Mouse (Mus musculus): Measurements from ENCODE around the gene Cse1l. TPM values are rescaled to one million over a fixed set of nuclear protein-coding genes. Genes with fewer than 3 reads are reported as not detected.

Cse1l gene
- polyA plus RNA-seq, 1 experiment from 2014 or later = 106 TPM

- Histone ChIP-seq H3K9ac (ENCODE audit: low read length) (no peak overlapping the region), H3K27ac (replicated peaks in 1 of 2; ENCODE audit: control insufficient read depth in 1 of 2, insufficient read depth in 1 of 2, low read depth in 2 of 2, low read length in 2 of 2) (no peak overlapping the region), H3K4me1 (ENCODE audit: control insufficient read depth in 2 of 2, insufficient read depth in 2 of 2, low read length in 2 of 2) (no peaks in the 10 kb centered on the region), H3K9me3 (ENCODE audit: control insufficient read depth, low read length) (no peaks in the 10 kb centered on the region), H3K27me3 (ENCODE audit: control insufficient read depth, insufficient read depth, low read length) (no peaks in the 10 kb centered on the region), H3K36me3 (ENCODE audit: control insufficient read depth, insufficient read depth, low read length) (peaks cover 98% of the 10 kb centered on the region), H3K4me3 (ENCODE audit: control insufficient read depth in 1 of 2, insufficient read depth in 1 of 2, low read depth in 1 of 2, low read length in 2 of 2) (no peak overlapping the region), H3K4me2 (ENCODE audit: low read length) (no peak overlapping the region)
- no peak for ATAC-seq (ENCODE audit: insufficient number of reproducible peaks, insufficient read depth, low FRiP score, low read depth)
- WGBS = 94% methylated on average over 7 of the region's 7 CpGs
Measured at GRCm38 (mm10) chr2:166935582-166935981, 29.7 kb downstream of the Cse1l start.

GRCm38 (mm10) chr2:166936166-166936565 lies 30.3 kb downstream of the Cse1l start:
- 89% methylated on average over 2 of the region's 2 CpGs for WGBS
- no peaks in the 10 kb centered on the region for H3K27me3 ChIP-seq (ENCODE audit: control insufficient read depth, insufficient read depth, low read length)
- no peak overlapping the region for H3K9ac ChIP-seq (ENCODE audit: low read length)
- no peak overlapping the region for H3K27ac ChIP-seq (replicated peaks in 1 of 2; ENCODE audit: control insufficient read depth in 1 of 2, insufficient read depth in 1 of 2, low read depth in 2 of 2, low read length in 2 of 2)
- H3K4me3 ChIP-seq (ENCODE audit: control insufficient read depth in 1 of 2, insufficient read depth in 1 of 2, low read depth in 1 of 2, low read length in 2 of 2) = no peak overlapping the region
- no peaks in the 10 kb centered on the region for H3K9me3 ChIP-seq (ENCODE audit: control insufficient read depth, low read length)
- no peak for ATAC-seq (ENCODE audit: insufficient number of reproducible peaks, insufficient read depth, low FRiP score, low read depth)
- peaks cover 98% of the 10 kb centered on the region for H3K36me3 ChIP-seq (ENCODE audit: control insufficient read depth, insufficient read depth, low read length)
- no peaks in the 10 kb centered on the region for H3K4me1 ChIP-seq (ENCODE audit: control insufficient read depth in 2 of 2, insufficient read depth in 2 of 2, low read length in 2 of 2)
- H3K4me2 ChIP-seq (ENCODE audit: low read length) = no peak overlapping the region

DNA sequence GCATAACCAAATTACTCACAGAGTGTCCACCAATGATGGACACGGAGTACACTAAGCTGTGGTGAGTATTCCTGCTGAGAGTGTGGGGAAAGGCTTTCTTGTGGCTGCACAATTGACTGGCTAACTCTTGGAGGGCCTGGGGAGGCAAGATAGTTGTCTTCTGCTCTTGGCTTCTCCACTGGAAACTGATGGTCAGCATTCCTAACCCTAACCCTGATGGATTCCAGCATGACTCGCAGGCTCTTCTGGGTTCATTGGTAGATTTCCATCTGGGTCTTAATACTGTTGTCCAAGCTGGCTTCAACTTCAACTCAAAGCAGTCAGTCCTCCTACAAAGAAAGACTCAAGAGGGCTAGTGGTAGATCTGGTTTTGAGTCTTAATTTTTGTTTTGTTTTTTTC lies 37.3 kb downstream of the Cse1l start:
- no peaks in the 10 kb centered on the region for H3K27me3 ChIP-seq (ENCODE audit: control insufficient read depth, insufficient read depth, low read length)
- H3K4me3 ChIP-seq (ENCODE audit: control insufficient read depth in 1 of 2, insufficient read depth in 1 of 2, low read depth in 1 of 2, low read length in 2 of 2) = no peak overlapping the region
- H3K36me3 ChIP-seq (ENCODE audit: control insufficient read depth, insufficient read depth, low read length) = peaks cover 98% of the 10 kb centered on the region
- no peak overlapping the region for H3K9ac ChIP-seq (ENCODE audit: low read length)
- no peaks in the 10 kb centered on the region for H3K4me1 ChIP-seq (ENCODE audit: control insufficient read depth in 2 of 2, insufficient read depth in 2 of 2, low read length in 2 of 2)
- 86% methylated on average over 2 of the region's 2 CpGs for WGBS
- ATAC-seq (ENCODE audit: insufficient number of reproducible peaks, insufficient read depth, low FRiP score, low read depth) = no peak
- H3K9me3 ChIP-seq (ENCODE audit: control insufficient read depth, low read length) = no peaks in the 10 kb centered on the region
- no peak overlapping the region for H3K4me2 ChIP-seq (ENCODE audit: low read length)
- no peak overlapping the region for H3K27ac ChIP-seq (replicated peaks in 1 of 2; ENCODE audit: control insufficient read depth in 1 of 2, insufficient read depth in 1 of 2, low read depth in 2 of 2, low read length in 2 of 2)

DNA sequence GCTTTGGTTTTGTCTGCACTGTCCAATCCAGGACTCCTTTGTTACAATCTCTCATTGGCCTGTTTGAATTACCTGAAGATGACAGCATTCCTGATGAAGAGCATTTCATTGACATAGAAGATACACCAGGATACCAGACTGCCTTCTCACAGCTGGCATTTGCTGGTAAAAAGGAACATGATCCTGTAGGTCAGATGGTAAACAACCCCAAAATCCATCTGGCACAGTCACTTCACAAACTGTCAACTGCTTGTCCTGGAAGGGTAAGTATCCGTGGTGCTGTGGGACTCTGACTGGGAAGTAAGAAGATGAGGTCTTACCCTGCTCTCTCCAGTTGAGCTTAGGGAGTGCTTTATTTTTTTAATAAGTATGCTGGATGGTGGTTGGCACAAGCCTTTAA lies 38.5 kb downstream of the Cse1l start:
- ATAC-seq (ENCODE audit: insufficient number of reproducible peaks, insufficient read depth, low FRiP score, low read depth) = no peak
- 77% methylated on average over 1 of the region's 1 CpGs for WGBS

DNA sequence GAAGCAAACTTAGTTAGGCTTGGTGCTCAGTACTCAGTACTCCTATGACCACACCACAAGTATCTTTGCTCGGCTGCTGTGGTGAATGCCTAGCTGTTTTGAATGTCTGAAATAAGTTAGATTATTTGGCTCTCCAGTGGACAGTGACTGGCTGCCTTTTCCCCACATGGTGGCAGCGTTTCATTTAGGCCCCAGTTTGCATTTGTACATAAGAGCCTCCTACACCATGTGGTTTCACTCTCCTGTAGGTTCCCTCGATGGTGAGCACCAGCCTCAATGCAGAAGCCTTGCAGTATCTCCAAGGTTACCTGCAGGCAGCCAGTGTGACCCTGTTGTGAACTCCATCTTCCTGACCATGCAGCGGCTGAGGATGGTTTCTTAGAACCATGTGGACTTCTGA lies 39.6 kb downstream of the Cse1l start:
- H3K4me1 ChIP-seq (ENCODE audit: control insufficient read depth in 2 of 2, insufficient read depth in 2 of 2, low read length in 2 of 2) = no peaks in the 10 kb centered on the region

More for the DNA sequence above, 38.5 kb downstream of the Cse1l start:
- Histone ChIP-seq H3K9me3 (ENCODE audit: control insufficient read depth, low read length) (no peaks in the 10 kb centered on the region), H3K4me2 (ENCODE audit: low read length) (no peak overlapping the region), H3K4me1 (ENCODE audit: control insufficient read depth in 2 of 2, insufficient read depth in 2 of 2, low read length in 2 of 2) (no peaks in the 10 kb centered on the region), H3K27ac (replicated peaks in 1 of 2; ENCODE audit: control insufficient read depth in 1 of 2, insufficient read depth in 1 of 2, low read depth in 2 of 2, low read length in 2 of 2) (no peak overlapping the region), H3K4me3 (ENCODE audit: control insufficient read depth in 1 of 2, insufficient read depth in 1 of 2, low read depth in 1 of 2, low read length in 2 of 2) (no peak overlapping the region), H3K9ac (ENCODE audit: low read length) (no peak overlapping the region), H3K27me3 (ENCODE audit: control insufficient read depth, insufficient read depth, low read length) (no peaks in the 10 kb centered on the region), H3K36me3 (ENCODE audit: control insufficient read depth, insufficient read depth, low read length) (peaks cover 98% of the 10 kb centered on the region)

DNA sequence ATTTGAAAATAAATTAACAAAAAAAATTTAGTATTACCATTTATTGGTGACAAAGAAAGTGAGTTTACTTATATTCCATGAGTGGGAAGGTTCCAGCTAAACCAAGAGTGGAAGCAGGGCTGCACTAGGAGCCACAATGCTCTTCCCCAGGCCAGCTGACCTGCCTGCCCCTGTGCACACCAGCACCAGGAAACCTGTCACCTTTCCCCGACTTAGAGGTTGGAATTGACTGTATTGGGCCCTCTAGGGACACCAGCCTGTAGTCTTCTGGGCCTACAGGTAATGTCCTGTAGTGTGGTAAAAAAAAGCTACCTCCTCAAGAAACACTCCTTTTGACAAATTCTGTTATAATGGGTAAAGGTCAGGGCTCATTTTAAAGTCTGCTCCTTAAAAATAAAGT lies 42.4 kb downstream of the Cse1l start:
- 67% methylated on average over 1 of the region's 1 CpGs for WGBS

More for the DNA sequence above, 39.6 kb downstream of the Cse1l start:
- Histone ChIP-seq H3K27me3 (ENCODE audit: control insufficient read depth, insufficient read depth, low read length) (no peaks in the 10 kb centered on the region), H3K9me3 (ENCODE audit: control insufficient read depth, low read length) (no peaks in the 10 kb centered on the region), H3K27ac (replicated peaks in 1 of 2; ENCODE audit: control insufficient read depth in 1 of 2, insufficient read depth in 1 of 2, low read depth in 2 of 2, low read length in 2 of 2) (no peak overlapping the region), H3K4me3 (ENCODE audit: control insufficient read depth in 1 of 2, insufficient read depth in 1 of 2, low read depth in 1 of 2, low read length in 2 of 2) (no peak overlapping the region), H3K9ac (ENCODE audit: low read length) (no peak overlapping the region), H3K4me2 (ENCODE audit: low read length) (no peak overlapping the region), H3K36me3 (ENCODE audit: control insufficient read depth, insufficient read depth, low read length) (peaks cover 99% of the 10 kb centered on the region)
- ATAC-seq (ENCODE audit: insufficient number of reproducible peaks, insufficient read depth, low FRiP score, low read depth) = no peak
- 47% methylated on average over 4 of the region's 4 CpGs for WGBS

DNA sequence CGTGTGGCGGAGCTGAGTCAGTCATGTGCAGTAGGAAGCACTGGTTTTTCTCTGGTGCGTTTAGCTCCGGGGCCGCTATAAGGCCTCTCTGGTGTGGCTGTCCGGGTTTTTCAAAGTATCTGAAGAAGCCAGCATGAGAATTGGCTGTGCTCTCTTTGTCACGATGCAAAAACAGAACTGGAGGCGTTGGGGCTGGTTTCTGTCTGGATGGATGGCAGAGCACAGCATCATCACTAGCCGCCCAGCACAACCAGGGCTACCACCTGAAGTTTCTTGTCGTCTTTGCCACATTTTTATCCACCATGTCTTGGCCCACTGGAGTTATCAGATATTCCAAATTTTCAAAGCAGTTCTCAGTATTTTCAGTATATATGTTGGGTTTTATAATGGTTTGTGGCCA lies 43.1 kb downstream of the Cse1l start:
- no peak overlapping the region for H3K4me3 ChIP-seq (ENCODE audit: control insufficient read depth in 1 of 2, insufficient read depth in 1 of 2, low read depth in 1 of 2, low read length in 2 of 2)
- peaks cover 0 to 8% of the 10 kb centered on the region in 2 experiments; a peak in 2 of 4 replicates for H3K4me1 ChIP-seq (ENCODE audit: control insufficient read depth in 2 of 2, insufficient read depth in 2 of 2, low read length in 2 of 2)
- ATAC-seq (ENCODE audit: insufficient number of reproducible peaks, insufficient read depth, low FRiP score, low read depth) = no peak
- WGBS = 86% methylated on average over 10 of the region's 10 CpGs
- H3K27me3 ChIP-seq (ENCODE audit: control insufficient read depth, insufficient read depth, low read length) = no peaks in the 10 kb centered on the region
- no peak overlapping the region for H3K4me2 ChIP-seq (ENCODE audit: low read length)
- H3K9ac ChIP-seq (ENCODE audit: low read length) = no peak overlapping the region
- H3K27ac ChIP-seq (replicated peaks in 1 of 2; ENCODE audit: control insufficient read depth in 1 of 2, insufficient read depth in 1 of 2, low read depth in 2 of 2, low read length in 2 of 2) = no peak overlapping the region
- peaks cover 99% of the 10 kb centered on the region for H3K36me3 ChIP-seq (ENCODE audit: control insufficient read depth, insufficient read depth, low read length)
- H3K9me3 ChIP-seq (ENCODE audit: control insufficient read depth, low read length) = no peaks in the 10 kb centered on the region

More for the DNA sequence above, 42.4 kb downstream of the Cse1l start:
- Histone ChIP-seq H3K9ac (ENCODE audit: low read length) (no peak overlapping the region), H3K4me3 (ENCODE audit: control insufficient read depth in 1 of 2, insufficient read depth in 1 of 2, low read depth in 1 of 2, low read length in 2 of 2) (no peak overlapping the region), H3K4me1 (ENCODE audit: control insufficient read depth in 2 of 2, insufficient read depth in 2 of 2, low read length in 2 of 2) (peaks cover 0 to 8% of the 10 kb centered on the region in 2 experiments; a peak in 2 of 4 replicates), H3K27ac (replicated peaks in 1 of 2; ENCODE audit: control insufficient read depth in 1 of 2, insufficient read depth in 1 of 2, low read depth in 2 of 2, low read length in 2 of 2) (no peak overlapping the region), H3K9me3 (ENCODE audit: control insufficient read depth, low read length) (no peaks in the 10 kb centered on the region), H3K4me2 (ENCODE audit: low read length) (no peak overlapping the region), H3K36me3 (ENCODE audit: control insufficient read depth, insufficient read depth, low read length) (peaks cover 99% of the 10 kb centered on the region), H3K27me3 (ENCODE audit: control insufficient read depth, insufficient read depth, low read length) (no peaks in the 10 kb centered on the region)
- no peak for ATAC-seq (ENCODE audit: insufficient number of reproducible peaks, insufficient read depth, low FRiP score, low read depth)

Data from heart, embryonic 14.5 days (tissue).